Mouse (Mus musculus): ENCODE data around the gene Adamtsl2.

DNA sequence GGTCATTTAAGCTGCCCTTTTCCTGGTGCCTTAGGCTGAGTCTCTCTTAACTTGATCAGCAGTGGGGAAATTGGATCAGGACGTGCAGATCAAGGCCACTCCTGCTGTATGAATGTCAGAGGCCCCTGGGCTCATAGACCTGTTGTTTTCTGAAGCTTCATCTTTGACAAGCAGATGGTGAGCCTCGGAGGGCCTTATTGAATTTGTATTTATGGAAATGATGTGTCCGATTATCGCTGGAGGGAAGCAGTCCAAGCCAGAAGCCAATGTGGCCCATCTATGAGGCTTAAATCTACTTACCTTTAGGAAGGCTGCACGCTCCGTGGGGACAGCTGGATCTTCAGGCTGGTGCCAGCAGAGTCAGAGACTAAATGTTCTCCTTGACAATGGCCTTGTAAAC is 77.4 kb downstream of the Adamtsl2 start:
- no peak for TF ChIP-seq CTCF (IDR thresholded peaks at IDR 0.05; ENCODE audit: low read depth, low read length)
- no peak for TF ChIP-seq POLR2A (IDR thresholded peaks at IDR 0.05; ENCODE audit: borderline replicate concordance, low read depth, low read length)
